Mouse (Mus musculus) left cerebral cortex, postnatal 25 days (tissue): ENCODE results near the gene Rtn1. TPM values are rescaled to one million over a fixed set of nuclear protein-coding genes. Genes with fewer than 3 reads are reported as not detected.

Source experiments
- DNase-seq, 2 experiments: peaks; one replicate each; pipeline ENCODE4 v3.0.0; 2022; ENCODE audit warnings: low spot score in 2 of 2, mixed read lengths in 1 of 2
- intact Hi-C: fragments of 180-260 bp; cut with DNase I; formaldehyde crosslinking; loops from one replicate; pipeline ENCODE4 v1.15.1; 2025
- total RNA-seq, 2 experiments: library from RNA; stranded (reverse); gene quantifications; 2 replicates each; pipeline ENCODE4 v1.2.3; 2021

Gene Rtn1
- total RNA-seq, 2 experiments from 2014 or later = 1,464 to 1,529 TPM

GRCm38 (mm10) chr12:72178322-72178721 is 230.5 kb downstream of the Rtn1 start:
- no peak for DNase-seq
- intact Hi-C loops = no loop called here

Other genes starting within 250 kb of the Rtn1 start
- gene Ccdc175, start 224.0 kb downstream of the Rtn1 start, total RNA-seq = not detected
- 1 to 10 TPM; 1.3 to 2.4 TPM for gene Lrrc9, start 32.8 kb upstream of the Rtn1 start, total RNA-seq
- 10 to 100 TPM; 32.0 to 33.3 TPM for gene Pcnx4, start 127.3 kb upstream of the Rtn1 start, total RNA-seq
- not detected for gene Gm4756, start 240.6 kb upstream of the Rtn1 start, total RNA-seq